Mouse (Mus musculus) brain, embryonic 14.5 days (tissue): ENCODE measurements around the gene Socs3.
A peak's percentile ranks its signal among the peaks of the same experiment; 100 is the strongest.

Source experiments
- CTCF ChIP-seq: fragments of 200-500 bp; IDR thresholded peaks from 2 replicates; pipeline ENCODE4 v1.5.1; 2012; ENCODE audit warnings: inconsistent platforms, mild to moderate bottlenecking, moderate library complexity, borderline replicate concordance; ENCODE audit not compliant: insufficient read depth, insufficient read length; ENCODE audit errors: extremely low read depth
- POLR2A ChIP-seq: fragments of 200-500 bp; IDR thresholded peaks from 2 replicates; pipeline ENCODE4 v1.6.1; 2012; ENCODE audit warnings: mild to moderate bottlenecking, inconsistent platforms, borderline replicate concordance; ENCODE audit not compliant: poor library complexity, insufficient read depth, insufficient read length, severe bottlenecking; ENCODE audit errors: extremely low read depth

DNA sequence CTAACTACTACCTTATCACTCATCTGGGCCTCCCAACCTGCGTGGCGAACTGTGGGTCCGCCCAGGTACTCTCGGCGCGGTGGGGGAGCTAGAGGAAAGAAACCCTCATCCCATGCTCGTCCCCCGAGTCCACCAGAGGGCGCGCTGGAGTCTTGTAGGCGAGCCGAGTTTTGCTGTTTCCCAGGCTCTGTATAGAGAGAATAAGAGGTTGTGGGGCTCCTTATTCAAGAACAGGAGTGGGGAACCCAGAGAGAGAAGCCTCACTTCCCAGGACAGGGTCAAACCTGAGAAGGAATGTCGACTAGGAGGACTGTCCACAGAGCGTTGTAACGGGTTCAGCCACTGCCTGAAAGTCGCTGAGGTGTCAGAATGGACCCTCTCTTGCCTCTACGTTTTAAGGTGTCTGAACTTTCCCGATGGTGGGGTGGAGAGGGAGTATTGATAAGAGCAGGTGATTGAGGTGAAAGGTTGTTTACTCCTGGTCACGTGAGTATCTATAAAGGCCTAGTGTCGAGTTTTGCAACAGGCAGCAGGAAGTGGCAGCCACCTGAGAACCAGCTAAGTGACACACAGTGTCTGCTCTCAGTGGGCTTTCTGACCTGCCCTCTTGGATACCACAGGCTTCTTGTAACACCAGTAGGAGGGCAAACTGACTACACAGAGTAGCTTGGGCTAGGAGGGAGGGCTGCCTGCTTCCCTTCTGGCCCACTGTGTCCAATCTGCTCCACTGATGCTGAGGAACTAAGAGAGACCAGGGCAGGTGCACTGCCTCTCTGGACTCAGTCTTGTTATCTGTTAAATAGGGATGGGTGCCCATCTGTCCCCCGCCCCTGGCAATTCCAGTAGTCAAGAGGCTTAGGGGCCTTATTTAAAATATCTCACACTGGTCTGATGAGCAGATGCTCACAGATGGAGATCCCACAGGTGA lies at the start of gene Socs3:
- peak; percentile 92 for TF ChIP-seq CTCF
- no peak for TF ChIP-seq POLR2A
